Mouse (Mus musculus) forebrain, embryonic 13.5 days (tissue): Measurements from ENCODE around the gene Adgrg4. TPM values are rescaled to one million over a fixed set of nuclear protein-coding genes. Genes with fewer than 3 reads are reported as not detected.

Experiments
- ATAC-seq: fragments of 200-750 bp; cut with Nextera tagmentation; 2 replicates; pipeline ENCODE4 v1.8.0; 2017
- H3K27ac ChIP-seq: fragments of 300-500 bp; sonication (generic); 2 replicates; pipeline ENCODE4 v1.5.1; 2015; ENCODE audit warnings: inconsistent platforms, mild to moderate bottlenecking, moderate library complexity
- H3K27me3 ChIP-seq: fragments of 300-500 bp; sonication (generic); 2 replicates; pipeline ENCODE4 v1.6.1; 2015; ENCODE audit warnings: mild to moderate bottlenecking, inconsistent platforms
- H3K36me3 ChIP-seq: fragments of 300-500 bp; sonication (generic); 2 replicates; pipeline ENCODE4 v1.6.1; 2015; ENCODE audit warnings: mild to moderate bottlenecking, inconsistent platforms; ENCODE audit not compliant: poor library complexity, severe bottlenecking
- H3K4me1 ChIP-seq: fragments of 300-500 bp; sonication (generic); 2 replicates; pipeline ENCODE4 v1.6.1; 2015; ENCODE audit warnings: inconsistent platforms
- H3K4me2 ChIP-seq: fragments of 300-500 bp; sonication (generic); 2 replicates; pipeline ENCODE4 v1.6.1; 2015; ENCODE audit warnings: inconsistent platforms, mild to moderate bottlenecking, moderate library complexity
- H3K4me3 ChIP-seq: fragments of 300-500 bp; sonication (generic); 2 replicates; pipeline ENCODE4 v1.5.1; 2015; ENCODE audit warnings: mild to moderate bottlenecking, inconsistent platforms
- H3K9ac ChIP-seq: fragments of 300-500 bp; sonication (generic); 2 replicates; pipeline ENCODE4 v1.6.1; 2015; ENCODE audit warnings: mild to moderate bottlenecking, inconsistent platforms
- H3K9me3 ChIP-seq: fragments of 300-500 bp; sonication (generic); replicated peaks from 2 replicates; pipeline ENCODE4 v1.6.1; 2016; ENCODE audit warnings: inconsistent platforms
- WGBS: fragments of 180-500 bp; shearing (Covaris S2); methylation state at CpG from one replicate; pipeline ENCODE4 v1.1.7; 2015; 5-methylcytosine and 5-hydroxymethylcytosine counted together
- polyA plus RNA-seq: library from polyadenylated mRNA; unstranded; fragments of >200 nt; fragmentation: Nextera tagmentation; extraction: Ambion mirVana; gene quantifications from 2 replicates; pipeline ENCODE4 v1.2.1, GENCODE M21; 2015

Adgrg4 gene
- not detected in 2 replicates for polyA plus RNA-seq

DNA sequence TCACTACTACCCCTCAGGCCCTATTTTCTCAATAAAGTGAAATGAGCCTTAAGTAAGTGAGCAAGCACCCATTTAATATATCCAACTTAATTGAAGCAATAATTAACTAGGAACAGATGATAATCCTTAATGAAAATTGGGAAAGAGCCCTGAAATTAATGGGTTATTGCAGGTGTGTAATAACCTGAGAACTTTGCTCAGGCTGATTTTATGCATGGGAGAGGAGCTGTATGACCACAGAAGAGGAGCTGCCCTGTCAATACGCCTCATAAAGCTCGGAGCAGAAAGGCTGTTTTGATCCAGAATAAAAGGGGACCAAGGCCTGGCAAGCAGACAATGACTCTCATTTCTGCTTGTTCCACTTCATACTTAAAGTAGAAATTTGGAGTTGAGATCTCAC, at the start of gene Adgrg4:
Adgrg4 (plus strand) TSS at position 301 of the 400 bp plus-strand sequence.
- no peak for ATAC-seq
- Histone ChIP-seq H3K4me2 (no peak within 1 kb of the TSS), H3K36me3 (no peaks in the 10 kb centered on the region), H3K27ac (no peak within 1 kb of the TSS), H3K27me3 (no peaks in the 10 kb centered on the region), H3K4me3 (no peak within 1 kb of the TSS), H3K9me3 (no peaks in the 10 kb centered on the region), H3K9ac (no peak within 1 kb of the TSS), H3K4me1 (no peaks in the 10 kb centered on the region)
- 81% methylated on average over 2 of the region's 2 CpGs for WGBS

DNA sequence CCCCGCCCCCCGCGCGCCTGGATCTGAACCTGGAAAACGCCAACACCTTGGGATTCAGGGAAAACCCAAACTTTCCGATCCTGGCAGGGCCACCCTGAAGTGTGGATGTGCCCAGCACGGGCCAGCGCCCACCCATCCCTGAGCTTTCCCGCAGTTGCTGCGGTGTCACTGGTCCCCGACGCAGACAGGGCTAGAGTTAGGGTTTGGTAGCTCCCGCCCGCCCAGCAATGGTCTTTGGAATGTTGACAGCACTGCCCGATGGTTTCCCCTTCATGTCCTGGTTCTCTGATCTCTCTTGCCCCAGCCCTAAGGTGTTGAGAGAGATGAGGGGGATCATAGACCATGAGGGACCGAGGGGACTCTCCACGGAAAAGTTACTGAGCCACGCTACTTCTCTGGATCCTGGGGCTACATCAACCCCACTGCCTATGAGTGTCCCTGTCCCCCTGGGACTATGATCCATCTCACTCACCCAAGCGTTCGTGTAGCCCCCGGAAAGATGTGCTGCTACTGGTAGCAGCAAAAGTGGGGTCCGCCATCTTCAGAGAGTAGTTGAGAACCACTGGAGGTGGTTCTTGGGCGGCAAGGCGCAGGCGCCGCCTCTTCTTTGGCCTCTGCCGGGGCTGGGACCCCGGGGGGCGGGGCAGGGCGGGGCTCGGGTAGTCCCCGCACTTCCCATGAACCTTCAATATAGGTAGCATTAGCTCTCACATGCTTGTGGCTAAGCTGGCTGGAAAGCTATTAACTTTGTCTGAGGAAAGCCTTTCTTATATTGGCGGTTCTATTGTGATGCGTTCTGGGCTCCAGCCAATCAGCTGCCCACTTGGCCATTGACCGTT, 48.0 kb upstream of the Adgrg4 start, which contains the start of gene Map7d3:
Map7d3 (minus strand) TSS at position 562 of the 839 bp plus-strand sequence.
- Histone ChIP-seq H3K9me3 (0 out of 2 replicates have a peak, but pooled peaks cover 5% of the 10 kb centered on the region), H3K36me3 (no peaks in the 10 kb centered on the region), H3K4me1 (no peaks in the 10 kb centered on the region), H3K27ac (no peak within 1 kb of the TSS), H3K9ac (0 out of 2 replicates have a peak within 1 kb of the TSS, but pooled peaks have one; percentile 27), H3K4me3 (peak within 1 kb of the TSS; percentile 41), H3K4me2 (peak within 1 kb of the TSS; percentile 62), H3K27me3 (no peaks in the 10 kb centered on the region)
- WGBS, result 21% methylated on average over 34 of the region's 35 CpGs
- ATAC-seq, result peak; percentile 50; the same call in 1 of the 2 replicates

DNA sequence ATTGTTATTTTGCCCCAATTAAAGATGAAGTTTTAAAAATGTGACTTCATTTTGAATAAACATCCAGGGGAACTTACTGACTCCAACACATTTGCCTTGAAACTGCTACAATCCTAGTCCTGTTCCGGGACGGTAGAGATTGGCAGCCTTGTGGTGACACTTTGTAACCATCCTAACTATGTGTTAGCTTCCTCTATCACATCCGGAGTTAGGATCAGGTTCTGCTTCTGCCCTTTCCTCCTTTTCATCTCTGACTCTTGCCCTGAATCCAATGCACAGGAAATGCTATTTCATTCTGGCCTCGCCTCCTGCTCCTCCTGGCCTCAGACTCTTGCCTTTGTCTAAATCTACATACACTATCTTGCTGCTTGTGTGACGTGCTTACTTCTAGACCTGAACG, 42.5 kb upstream of the Adgrg4 start:
- Histone ChIP-seq H3K27me3 (no peaks in the 10 kb centered on the region), H3K36me3 (no peaks in the 10 kb centered on the region), H3K4me2 (no peak overlapping the region), H3K27ac (no peak overlapping the region), H3K9me3 (no peaks in the 10 kb centered on the region), H3K4me1 (no peaks in the 10 kb centered on the region), H3K4me3 (no peak overlapping the region), H3K9ac (no peak overlapping the region)
- no peak for ATAC-seq
- 87% methylated on average over 6 of the region's 6 CpGs for WGBS

GRCm38 (mm10) chrX:56835842-56836241, 34.1 kb upstream of the Adgrg4 start:
- no peak overlapping the region for H3K27ac ChIP-seq
- 84% methylated on average over 6 of the region's 6 CpGs for WGBS
- H3K4me3 ChIP-seq, result no peak overlapping the region
- H3K9ac ChIP-seq, result no peak overlapping the region
- H3K36me3 ChIP-seq, result no peaks in the 10 kb centered on the region
- H3K9me3 ChIP-seq, result no peaks in the 10 kb centered on the region
- H3K4me2 ChIP-seq, result no peak overlapping the region
- no peaks in the 10 kb centered on the region for H3K27me3 ChIP-seq
- no peaks in the 10 kb centered on the region for H3K4me1 ChIP-seq
- no peak for ATAC-seq

GRCm38 (mm10) chrX:56839369-56839768, 30.6 kb upstream of the Adgrg4 start:
- no peak overlapping the region for H3K4me3 ChIP-seq
- no peak overlapping the region for H3K4me2 ChIP-seq
- H3K27me3 ChIP-seq, result no peaks in the 10 kb centered on the region
- H3K4me1 ChIP-seq, result no peaks in the 10 kb centered on the region
- no peaks in the 10 kb centered on the region for H3K9me3 ChIP-seq
- no peaks in the 10 kb centered on the region for H3K36me3 ChIP-seq
- 0 out of 2 replicates have a peak, but pooled peaks have one; percentile 13 for ATAC-seq
- H3K9ac ChIP-seq, result no peak overlapping the region
- no peak overlapping the region for H3K27ac ChIP-seq

DNA sequence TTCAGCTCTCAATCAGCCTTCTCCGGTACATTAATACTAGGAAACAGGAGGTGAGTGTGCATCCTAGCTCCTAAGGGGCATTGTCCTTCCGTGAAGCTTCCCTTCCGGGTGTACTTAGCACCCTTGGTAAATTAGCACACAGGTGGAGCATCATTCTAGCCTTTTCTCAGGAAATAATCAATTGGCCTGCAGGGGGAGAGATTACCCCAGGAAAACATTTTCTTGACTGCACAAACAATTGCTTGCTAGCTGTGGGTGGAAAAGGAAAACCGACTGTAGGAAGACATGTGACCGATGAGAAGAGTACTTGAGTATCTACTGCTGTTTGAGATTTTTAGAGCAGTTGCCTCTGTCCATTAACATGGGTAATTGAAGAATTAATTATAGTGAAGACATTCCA, 28.7 kb upstream of the Adgrg4 start:
- ATAC-seq, result no peak
- WGBS, result 70% methylated on average over 5 of the region's 5 CpGs
- Histone ChIP-seq H3K27ac (no peak overlapping the region), H3K36me3 (no peaks in the 10 kb centered on the region), H3K4me1 (no peaks in the 10 kb centered on the region), H3K27me3 (no peaks in the 10 kb centered on the region), H3K4me3 (no peak overlapping the region), H3K9me3 (no peaks in the 10 kb centered on the region), H3K9ac (no peak overlapping the region), H3K4me2 (no peak overlapping the region)

- Histone ChIP-seq H3K27ac (no peak overlapping the region), H3K4me2 (no peak overlapping the region), H3K9ac (no peak overlapping the region), H3K4me3 (no peak overlapping the region), H3K4me1 (no peaks in the 10 kb centered on the region), H3K36me3 (no peaks in the 10 kb centered on the region), H3K9me3 (no peaks in the 10 kb centered on the region), H3K27me3 (no peaks in the 10 kb centered on the region)
- ATAC-seq, result no peak
- 76% methylated on average over 2 of the region's 2 CpGs for WGBS
These were observed 142.9 kb downstream of the Adgrg4 start for GRCm38 (mm10) chrX:57012891-57013290.

- no peak within 1 kb of the TSS for H3K9ac ChIP-seq
- no peaks in the 10 kb centered on the region for H3K36me3 ChIP-seq
- no peak for ATAC-seq
- H3K4me1 ChIP-seq, result no peaks in the 10 kb centered on the region
- H3K4me3 ChIP-seq, result no peak within 1 kb of the TSS
- 85% methylated on average over 5 of the region's 5 CpGs for WGBS
- H3K4me2 ChIP-seq, result no peak within 1 kb of the TSS
- H3K27ac ChIP-seq, result no peak within 1 kb of the TSS
- no peaks in the 10 kb centered on the region for H3K9me3 ChIP-seq
- H3K27me3 ChIP-seq, result no peaks in the 10 kb centered on the region
These were observed 172.8 kb downstream of the Adgrg4 start, which contains the start of gene Brs3 for GRCm38 (mm10) chrX:57042774-57043173. Brs3 (plus strand) TSS chrX:57043074.

DNA sequence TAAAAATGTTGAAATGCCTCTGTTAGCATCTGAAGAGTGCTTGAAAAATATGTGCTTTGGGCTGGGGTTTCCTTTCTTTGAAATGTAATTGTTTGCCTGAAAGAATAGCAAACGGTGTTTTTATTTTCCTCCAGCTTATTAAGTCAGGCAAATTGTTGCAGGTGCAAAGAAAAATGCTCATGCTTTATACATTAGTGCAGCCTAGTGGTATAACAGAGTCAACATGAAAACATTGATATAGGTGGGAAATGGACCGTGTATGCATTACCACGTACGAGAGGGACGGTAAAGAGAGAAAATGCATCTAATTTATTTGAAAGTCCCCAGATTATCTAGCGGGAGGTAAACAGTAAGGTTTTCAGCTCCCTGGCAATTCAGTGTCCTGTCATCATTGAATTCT, 173.9 kb downstream of the Adgrg4 start:
- no peaks in the 10 kb centered on the region for H3K9me3 ChIP-seq
- 69% methylated on average over 6 of the region's 6 CpGs for WGBS

More for the DNA sequence above, 173.9 kb downstream of the Adgrg4 start:
- Histone ChIP-seq H3K4me1 (no peaks in the 10 kb centered on the region), H3K27me3 (no peaks in the 10 kb centered on the region), H3K9ac (no peak overlapping the region), H3K27ac (no peak overlapping the region), H3K4me2 (no peak overlapping the region), H3K4me3 (no peak overlapping the region), H3K36me3 (no peaks in the 10 kb centered on the region)
- no peak for ATAC-seq

Other genes with a start within 250 kb of the Adgrg4 start
- gene Fhl1, start 138.4 kb upstream of the Adgrg4 start, polyA plus RNA-seq, result 138 and 154 TPM in 2 replicates
- gene Map7d3, start 47.8 kb upstream of the Adgrg4 start, polyA plus RNA-seq, result 0.78 and 1.0 TPM in 2 replicates
- gene Brs3, start 172.9 kb downstream of the Adgrg4 start, polyA plus RNA-seq, result 0.14 TPM in 1 of 2 replicates, not detected in the other
- 90.9 and 94.9 TPM in 2 replicates for gene Htatsf1, start 183.4 kb downstream of the Adgrg4 start, polyA plus RNA-seq
- not detected in 2 replicates for gene Vgll1, start 217.9 kb downstream of the Adgrg4 start, polyA plus RNA-seq